Mouse (Mus musculus): Measurements from ENCODE around the gene Col25a1. TPM values are rescaled to one million over a fixed set of nuclear protein-coding genes. Genes with fewer than 3 reads are reported as not detected.

Col25a1 gene
- 1 to 10 TPM; 4.0 to 7.9 (median 4.8) TPM for total RNA-seq (2022)

GRCm38 (mm10) chr3:130131201-130131600, at the start of gene Col25a1:
TSS of gene Col25a1 (plus strand) at chr3:130131501.
- DNase-seq = no peak

GRCm38 (mm10) chr3:130083312-130083711, 48.0 kb upstream of the Col25a1 start:
- no peak for DNase-seq

- DNase-seq = no peak
These were observed 44.8 kb upstream of the Col25a1 start for GRCm38 (mm10) chr3:130086372-130087080.

- no peak for DNase-seq
These were observed 43.8 kb upstream of the Col25a1 start for GRCm38 (mm10) chr3:130087466-130087865.

- no peak for DNase-seq
These were observed 42.6 kb upstream of the Col25a1 start for GRCm38 (mm10) chr3:130088654-130089053.

- DNase-seq = no peak
These were observed 40.8 kb upstream of the Col25a1 start for GRCm38 (mm10) chr3:130090460-130090859.

- DNase-seq = no peak
These were observed 37.1 kb upstream of the Col25a1 start for GRCm38 (mm10) chr3:130094125-130094704.

- no peak for DNase-seq
These were observed 36.0 kb upstream of the Col25a1 start for GRCm38 (mm10) chr3:130095160-130095781.

- no peak for DNase-seq
These were observed 27.8 kb upstream of the Col25a1 start for GRCm38 (mm10) chr3:130103486-130103885.

GRCm38 (mm10) chr3:130104471-130104870, 26.8 kb upstream of the Col25a1 start:
- DNase-seq = no peak

- no peak for DNase-seq
These were observed 14.4 kb upstream of the Col25a1 start for GRCm38 (mm10) chr3:130116886-130117285.

GRCm38 (mm10) chr3:130127840-130128239, 3.5 kb upstream of the Col25a1 start:
- no peak for DNase-seq

- no peak for DNase-seq
These were observed 2.7 kb upstream of the Col25a1 start for GRCm38 (mm10) chr3:130128564-130128963.

GRCm38 (mm10) chr3:130129635-130130206, 1.6 kb upstream of the Col25a1 start:
- no peak for DNase-seq

- no peak for DNase-seq
These were observed 5.9 kb downstream of the Col25a1 start for GRCm38 (mm10) chr3:130137204-130137603.

- no peak for DNase-seq
These were observed 6.3 kb downstream of the Col25a1 start for GRCm38 (mm10) chr3:130137640-130138039.

GRCm38 (mm10) chr3:130145874-130146273, 14.6 kb downstream of the Col25a1 start:
- no peak for DNase-seq

- no peak for DNase-seq
These were observed 16.5 kb downstream of the Col25a1 start for GRCm38 (mm10) chr3:130147827-130148226.

- DNase-seq = no peak
These were observed 17.9 kb downstream of the Col25a1 start for GRCm38 (mm10) chr3:130149180-130149579.

- DNase-seq = no peak
These were observed 21.8 kb downstream of the Col25a1 start for GRCm38 (mm10) chr3:130153117-130153516.

GRCm38 (mm10) chr3:130157551-130157950, 26.2 kb downstream of the Col25a1 start:
- no peak for DNase-seq

GRCm38 (mm10) chr3:130159906-130160305, 28.6 kb downstream of the Col25a1 start:
- peak; percentile 60 for DNase-seq

- no peak for DNase-seq
These were observed 29.6 kb downstream of the Col25a1 start for GRCm38 (mm10) chr3:130160902-130161301.
